Mouse (Mus musculus) megakaryocyte, adult 5-6 weeks (primary cell): Measurements from ENCODE around the gene Fam89b. TPM values are rescaled to one million over a fixed set of nuclear protein-coding genes. Genes with fewer than 3 reads are reported as not detected.

Experiments used
- ATAC-seq: 2 replicates; pipeline ENCODE4 v1.8.0; 2016; ENCODE audit warnings: mild to moderate bottlenecking, inconsistent platforms; ENCODE audit not compliant: poor library complexity, severe bottlenecking
- total RNA-seq, 2 experiments: library from RNA; stranded (forward) in 1 of 2; stranded (reverse) in 1 of 2; fragments of 153-499, 151-499 nt in 1 of 2; fragments of 221-1000, 200-1000 nt in 1 of 2; gene quantifications; 2 replicates each; pipeline versions ENCODE4 v1.2.3 to v1.2.4; 2015 to 2017

The Fam89b gene
- total RNA-seq, 2 experiments from 2014 or later, result 78.8 to 114 TPM

DNA sequence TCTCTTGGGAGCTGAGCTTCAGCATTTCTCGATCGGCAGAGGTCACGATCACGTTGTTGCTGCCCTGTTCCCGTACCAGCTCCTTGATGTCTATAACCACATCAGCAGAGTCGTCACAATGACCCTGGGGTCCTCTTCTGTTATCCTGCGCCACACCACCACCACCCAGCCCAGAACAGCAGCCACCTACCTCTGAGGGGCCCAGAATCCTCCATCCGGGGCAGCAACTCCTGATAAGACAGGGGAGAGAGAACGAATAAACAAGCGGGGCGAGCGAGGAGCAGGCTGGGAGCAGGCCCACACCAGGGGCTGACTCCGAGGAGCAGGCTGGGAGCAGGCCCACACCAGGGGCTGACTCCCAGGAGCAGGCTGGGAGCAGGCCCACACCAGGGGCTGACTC lies 43.0 kb downstream of the Fam89b start:
- no peak for ATAC-seq

DNA sequence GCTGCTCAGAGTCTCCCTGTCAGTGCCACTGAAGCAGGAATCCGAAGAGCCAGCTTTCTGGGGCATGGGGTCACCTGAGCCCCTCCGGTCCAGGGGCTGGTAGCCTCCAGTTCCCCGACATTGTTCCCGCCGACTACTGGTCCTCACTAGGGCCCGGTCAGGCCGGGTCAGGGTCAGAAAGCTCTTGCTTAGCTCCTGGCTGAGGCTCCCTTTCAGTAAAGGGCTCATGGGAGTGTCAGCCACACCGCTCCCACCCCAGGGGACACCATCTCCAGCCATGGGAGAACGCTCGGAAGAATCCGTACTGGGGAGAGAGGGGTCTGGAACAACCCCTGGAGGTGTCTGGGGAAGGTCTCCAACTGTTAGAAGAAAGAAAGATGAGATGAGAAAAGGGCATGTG lies 43.6 kb downstream of the Fam89b start:
- no peak for ATAC-seq

DNA sequence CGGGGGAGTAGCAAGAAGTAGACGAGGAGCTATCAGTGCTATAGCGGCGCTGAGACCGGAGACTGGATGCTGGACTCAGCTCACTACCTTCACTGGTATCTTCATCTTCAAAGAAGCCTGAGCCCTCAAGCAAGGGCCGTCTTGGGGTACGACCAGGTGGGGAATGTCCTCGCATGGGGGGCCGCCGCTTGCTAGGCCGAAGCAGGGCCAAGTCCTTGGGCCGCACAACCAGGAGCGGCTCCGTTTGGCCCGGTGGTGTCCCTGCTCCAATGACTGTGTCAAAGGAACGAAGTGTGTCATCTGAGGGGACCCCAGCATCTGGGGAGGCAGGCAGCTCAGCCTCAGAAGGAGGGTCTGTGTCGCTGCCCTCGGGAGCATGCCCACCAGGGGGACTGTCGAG lies 44.0 kb downstream of the Fam89b start:
- ATAC-seq, result no peak

DNA sequence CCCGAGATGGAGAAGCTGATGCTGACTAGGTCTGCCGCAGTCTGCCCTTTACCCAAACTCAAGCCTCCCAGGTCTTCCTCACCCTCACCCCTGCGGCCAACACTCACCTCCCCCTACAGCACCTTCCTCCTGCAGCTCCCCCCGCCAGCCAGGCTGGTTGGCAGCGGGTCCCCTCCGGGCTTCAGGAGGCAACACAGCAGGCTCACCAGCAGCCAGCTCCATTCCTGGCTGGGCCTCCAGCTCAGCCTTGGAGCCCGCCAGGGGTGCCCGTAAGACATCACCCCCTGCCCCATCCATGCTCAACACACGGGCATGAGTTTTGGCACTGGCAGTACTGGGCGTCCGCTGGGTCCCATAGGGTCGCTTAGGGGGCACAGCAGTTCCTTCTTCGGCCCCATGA lies 44.5 kb downstream of the Fam89b start:
- no peak for ATAC-seq

- ATAC-seq, result no peak
Measured at GRCm38 (mm10) chr19:5684236-5684635, 45.2 kb downstream of the Fam89b start.

DNA sequence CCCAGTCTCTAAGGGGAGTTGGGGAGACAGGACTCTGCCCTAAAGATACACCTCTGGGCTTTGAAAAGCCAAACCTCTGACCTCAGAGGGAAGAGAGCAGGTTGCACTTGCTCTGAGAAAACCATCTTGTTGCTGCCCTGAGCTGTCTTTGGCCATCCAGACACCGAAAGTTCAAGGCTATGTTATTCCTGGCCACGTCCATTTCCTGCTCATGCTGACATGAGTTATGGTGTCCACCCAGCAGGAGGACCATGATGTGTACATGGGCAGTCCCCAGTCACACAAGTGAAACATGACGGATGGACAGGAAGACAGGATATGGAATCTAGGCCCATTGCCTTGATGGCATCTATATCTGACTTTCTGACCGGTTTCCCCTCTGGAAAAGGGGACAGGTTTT lies 49.0 kb downstream of the Fam89b start:
- no peak for ATAC-seq

Other genes with a start within 250 kb of the Fam89b start
- gene Mus81, start 241.3 kb downstream of the Fam89b start, total RNA-seq (2015), result 16.2 and 16.6 TPM in 2 replicates
- gene Mus81, start 241.3 kb downstream of the Fam89b start, total RNA-seq (2017), result 9.2 and 13.8 TPM in 2 replicates
- gene Cfl1, start 239.2 kb downstream of the Fam89b start, total RNA-seq (2015), result 2,162 and 2,175 TPM in 2 replicates
- gene Cfl1, start 239.2 kb downstream of the Fam89b start, total RNA-seq (2017), result 1,771 and 1,778 TPM in 2 replicates
- gene 1700020D05Rik, start 225.9 kb downstream of the Fam89b start, total RNA-seq (2015), result 1.8 and 2.1 TPM in 2 replicates
- gene 1700020D05Rik, start 225.9 kb downstream of the Fam89b start, total RNA-seq (2017), result 0.49 and 1.5 TPM in 2 replicates
- gene Snx32, start 219.1 kb downstream of the Fam89b start, total RNA-seq (2015), result 2.7 and 4.8 TPM in 2 replicates
- gene Snx32, start 219.1 kb downstream of the Fam89b start, total RNA-seq (2017), result 1.5 and 3.0 TPM in 2 replicates
- 0.07 and 0.14 TPM in 2 replicates for gene Ovol1, start 169.0 kb downstream of the Fam89b start, total RNA-seq (2015)
- 0.07 TPM in 1 of 2 replicates, not detected in the other for gene Ovol1, start 169.0 kb downstream of the Fam89b start, total RNA-seq (2017)
- 18.3 and 23.2 TPM in 2 replicates for gene Ap5b1, start 161.6 kb downstream of the Fam89b start, total RNA-seq (2015)
- gene Ap5b1, start 161.6 kb downstream of the Fam89b start, total RNA-seq (2017), result 16.4 and 22.5 TPM in 2 replicates
- gene Rnaseh2c, start 127.8 kb downstream of the Fam89b start, total RNA-seq (2015), result 116 and 125 TPM in 2 replicates
- 94.6 and 136 TPM in 2 replicates for gene Rnaseh2c, start 127.8 kb downstream of the Fam89b start, total RNA-seq (2017)
- 34.2 and 47.8 TPM in 2 replicates for gene Kat5, start 119.4 kb downstream of the Fam89b start, total RNA-seq (2015)
- gene Kat5, start 119.4 kb downstream of the Fam89b start, total RNA-seq (2017), result 69.4 and 73.9 TPM in 2 replicates
- 51.9 and 56.6 TPM in 2 replicates for gene Rela, start 92.2 kb downstream of the Fam89b start, total RNA-seq (2015)
- 46.1 and 47.8 TPM in 2 replicates for gene Rela, start 92.2 kb downstream of the Fam89b start, total RNA-seq (2017)
- 50.8 and 65.8 TPM in 2 replicates for gene Sipa1, start 65.9 kb downstream of the Fam89b start, total RNA-seq (2015)
- 50.1 and 78.7 TPM in 2 replicates for gene Sipa1, start 65.9 kb downstream of the Fam89b start, total RNA-seq (2017)
- 30.3 and 35.3 TPM in 2 replicates for gene Map3k11, start 40.9 kb downstream of the Fam89b start, total RNA-seq (2015)
- 39.8 and 50.8 TPM in 2 replicates for gene Map3k11, start 40.9 kb downstream of the Fam89b start, total RNA-seq (2017)
- gene Pcnx3, start 40.7 kb downstream of the Fam89b start, total RNA-seq (2015), result 25.9 and 33.1 TPM in 2 replicates
- gene Pcnx3, start 40.7 kb downstream of the Fam89b start, total RNA-seq (2017), result 19.3 and 19.6 TPM in 2 replicates
- gene Kcnk7, start 25.3 kb downstream of the Fam89b start, total RNA-seq (2015), result not detected in 2 replicates
- not detected in 2 replicates for gene Kcnk7, start 25.3 kb downstream of the Fam89b start, total RNA-seq (2017)
- 30.8 and 31.0 TPM in 2 replicates for gene Ehbp1l1, start 3.3 kb downstream of the Fam89b start, total RNA-seq (2015)
- 118 and 119 TPM in 2 replicates for gene Ehbp1l1, start 3.3 kb downstream of the Fam89b start, total RNA-seq (2017)
- 1.5 TPM in 1 of 2 replicates, not detected in the other for gene Ltbp3, start 11.3 kb upstream of the Fam89b start, total RNA-seq (2015)
- gene Ltbp3, start 11.3 kb upstream of the Fam89b start, total RNA-seq (2017), result 0.18 and 2.8 TPM in 2 replicates
- 20.2 and 21.8 TPM in 2 replicates for gene Scyl1, start 41.8 kb upstream of the Fam89b start, total RNA-seq (2015)
- 30.9 and 41.5 TPM in 2 replicates for gene Scyl1, start 41.8 kb upstream of the Fam89b start, total RNA-seq (2017)
- gene Frmd8, start 145.6 kb upstream of the Fam89b start, total RNA-seq (2015), result 21.4 and 21.9 TPM in 2 replicates
- gene Frmd8, start 145.6 kb upstream of the Fam89b start, total RNA-seq (2017), result 19.3 and 23.3 TPM in 2 replicates
- gene Slc25a45, start 148.2 kb upstream of the Fam89b start, total RNA-seq (2015), result 55.6 and 67.9 TPM in 2 replicates
- 69.1 and 73.5 TPM in 2 replicates for gene Slc25a45, start 148.2 kb upstream of the Fam89b start, total RNA-seq (2017)
- gene Tigd3, start 164.5 kb upstream of the Fam89b start, total RNA-seq (2015), result 0.54 and 0.59 TPM in 2 replicates
- gene Tigd3, start 164.5 kb upstream of the Fam89b start, total RNA-seq (2017), result 1.0 and 1.8 TPM in 2 replicates
- 52.2 and 52.4 TPM in 2 replicates for gene Dpf2, start 183.4 kb upstream of the Fam89b start, total RNA-seq (2015)
- 88.7 and 107 TPM in 2 replicates for gene Dpf2, start 183.4 kb upstream of the Fam89b start, total RNA-seq (2017)
- gene Cdc42ep2, start 195.2 kb upstream of the Fam89b start, total RNA-seq (2015), result 3.0 and 3.4 TPM in 2 replicates
- 1.7 and 1.9 TPM in 2 replicates for gene Cdc42ep2, start 195.2 kb upstream of the Fam89b start, total RNA-seq (2017)
- 36.9 and 37.7 TPM in 2 replicates for gene Pola2, start 234.5 kb upstream of the Fam89b start, total RNA-seq (2015)
- 29.0 and 33.7 TPM in 2 replicates for gene Pola2, start 234.5 kb upstream of the Fam89b start, total RNA-seq (2017)